Mouse (Mus musculus) heart, embryonic 12.5 days (tissue): Measurements from ENCODE around the gene Ly86. TPM values are rescaled to one million over a fixed set of nuclear protein-coding genes. Genes with fewer than 3 reads are reported as not detected.

Source experiments
- ATAC-seq: fragments of 200-750 bp; cut with Nextera tagmentation; 2 replicates; pipeline ENCODE4 v1.8.0; 2017; ENCODE audit warnings: moderate TSS enrichment, moderate library complexity; ENCODE audit not compliant: insufficient number of reproducible peaks, low FRiP score
- H3K27ac ChIP-seq: fragments of 300-500 bp; sonication (generic); 2 replicates; pipeline ENCODE4 v1.5.1; 2016; ENCODE audit warnings: mild to moderate bottlenecking, moderate library complexity; ENCODE audit not compliant: poor library complexity, severe bottlenecking
- H3K27me3 ChIP-seq: fragments of 300-500 bp; sonication (generic); replicated peaks from 2 replicates; pipeline ENCODE4 v1.6.1; 2016; ENCODE audit warnings: mild to moderate bottlenecking, moderate library complexity
- H3K36me3 ChIP-seq: fragments of 300-500 bp; sonication (generic); 2 replicates; pipeline ENCODE4 v1.6.1; 2016; ENCODE audit warnings: mild to moderate bottlenecking, moderate library complexity
- H3K4me1 ChIP-seq: fragments of 300-500 bp; sonication (generic); replicated peaks from 2 replicates; pipeline ENCODE4 v1.6.1; 2016; ENCODE audit warnings: mild to moderate bottlenecking
- H3K4me2 ChIP-seq: fragments of 300-500 bp; sonication (generic); 2 replicates; pipeline ENCODE4 v1.6.1; 2016; ENCODE audit warnings: mild to moderate bottlenecking, moderate library complexity
- H3K4me3 ChIP-seq: fragments of 300-500 bp; sonication (generic); 2 replicates; pipeline ENCODE4 v1.5.1; 2016; ENCODE audit warnings: mild to moderate bottlenecking
- H3K9ac ChIP-seq: fragments of 300-500 bp; sonication (generic); 2 replicates; pipeline ENCODE4 v1.6.1; 2016; ENCODE audit warnings: mild to moderate bottlenecking, moderate library complexity
- H3K9me3 ChIP-seq: fragments of 300-500 bp; sonication (generic); replicated peaks from 2 replicates; pipeline ENCODE4 v1.6.1; 2016; ENCODE audit warnings: mild to moderate bottlenecking, moderate library complexity
- WGBS: fragments of 180-500 bp; shearing (Covaris S2); methylation state at CpG from one replicate; pipeline ENCODE4 v1.1.7; 2016; 5-methylcytosine and 5-hydroxymethylcytosine counted together
- polyA plus RNA-seq: library from polyadenylated mRNA; unstranded; fragments of >200 nt; fragmentation: Nextera tagmentation; extraction: Ambion mirVana; gene quantifications from 2 replicates; pipeline ENCODE4 v1.2.1, GENCODE M21; 2016

Ly86 gene
- polyA plus RNA-seq, 1 experiment from 2014 or later, result 3.1 TPM

DNA sequence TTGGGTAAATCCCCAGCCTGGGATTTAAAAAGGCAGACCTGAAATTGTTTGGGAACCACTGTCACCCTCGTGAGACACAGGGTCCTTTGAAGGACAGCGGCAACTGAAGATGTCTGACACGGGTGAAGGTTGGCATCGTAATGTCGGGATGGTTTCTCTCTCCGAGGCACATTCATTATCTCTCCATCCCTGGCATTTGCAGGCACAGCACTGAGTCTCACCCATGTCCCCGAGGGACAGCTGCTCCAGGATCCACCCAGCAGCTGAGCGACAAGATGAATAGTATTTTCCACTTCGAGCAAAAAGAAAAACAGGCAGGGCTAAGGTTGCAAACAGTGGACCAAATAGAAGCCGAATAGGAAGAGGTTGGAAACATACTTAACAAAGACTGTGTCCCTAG, 114.0 kb downstream of the Ly86 start:
- peaks cover 60% of the 10 kb centered on the region for H3K4me1 ChIP-seq
- H3K27me3 ChIP-seq, result no peaks in the 10 kb centered on the region
- H3K4me3 ChIP-seq, result no peak overlapping the region
- ATAC-seq, result no peak
- H3K27ac ChIP-seq, result no peak overlapping the region
- 68% methylated on average over 10 of the region's 10 CpGs for WGBS
- H3K36me3 ChIP-seq, result no peaks in the 10 kb centered on the region
- H3K9me3 ChIP-seq, result no peaks in the 10 kb centered on the region
- H3K4me2 ChIP-seq, result no peak overlapping the region
- no peak overlapping the region for H3K9ac ChIP-seq

- Histone ChIP-seq H3K4me3 (no peak overlapping the region), H3K36me3 (no peaks in the 10 kb centered on the region), H3K4me1 (peaks cover 48% of the 10 kb centered on the region), H3K9ac (no peak overlapping the region), H3K27ac (peak overlapping the region; percentile 44; the same call in 1 of the 2 replicates), H3K9me3 (no peaks in the 10 kb centered on the region), H3K27me3 (no peaks in the 10 kb centered on the region), H3K4me2 (no peak overlapping the region)
- no peak for ATAC-seq
- WGBS, result 66% methylated on average over 28 of the region's 28 CpGs
These were observed 115.2 kb downstream of the Ly86 start for GRCm38 (mm10) chr13:37459957-37460930.

GRCm38 (mm10) chr13:37462049-37462702, 117.2 kb downstream of the Ly86 start:
- no peaks in the 10 kb centered on the region for H3K27me3 ChIP-seq
- no peak for ATAC-seq
- H3K9me3 ChIP-seq, result no peaks in the 10 kb centered on the region
- H3K4me3 ChIP-seq, result no peak overlapping the region
- WGBS, result 88% methylated on average over 12 of the region's 12 CpGs
- H3K4me1 ChIP-seq, result peaks cover 29% of the 10 kb centered on the region
- H3K4me2 ChIP-seq, result no peak overlapping the region
- no peak overlapping the region for H3K9ac ChIP-seq
- H3K27ac ChIP-seq, result no peak overlapping the region
- no peaks in the 10 kb centered on the region for H3K36me3 ChIP-seq

GRCm38 (mm10) chr13:37465710-37466109, 120.7 kb downstream of the Ly86 start:
- WGBS, result 76% methylated on average over 6 of the region's 6 CpGs
- no peak overlapping the region for H3K4me3 ChIP-seq
- no peak overlapping the region for H3K4me2 ChIP-seq
- no peaks in the 10 kb centered on the region for H3K27me3 ChIP-seq
- no peak for ATAC-seq
- H3K9me3 ChIP-seq, result no peaks in the 10 kb centered on the region
- peaks cover 30% of the 10 kb centered on the region for H3K4me1 ChIP-seq
- H3K27ac ChIP-seq, result no peak overlapping the region
- no peaks in the 10 kb centered on the region for H3K36me3 ChIP-seq
- H3K9ac ChIP-seq, result no peak overlapping the region

DNA sequence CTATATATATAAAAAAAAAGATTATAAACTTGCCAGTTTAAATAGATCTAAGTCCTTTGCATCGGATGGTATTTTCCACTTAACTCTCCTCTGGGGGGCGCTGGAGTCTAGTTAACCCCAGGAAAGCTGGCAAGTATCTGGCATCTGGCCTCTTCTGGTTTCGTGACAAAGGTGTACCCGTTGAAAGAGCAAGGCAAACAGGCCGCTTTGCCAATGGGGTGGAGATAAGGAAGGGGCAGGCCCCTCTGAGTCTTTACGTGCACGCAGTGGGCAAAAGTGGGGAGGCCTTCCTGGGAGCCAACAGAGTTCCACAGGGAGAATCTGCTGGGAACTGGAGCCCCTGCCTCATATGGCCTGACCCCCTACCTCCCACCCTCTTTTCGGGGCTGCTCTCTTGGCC, 122.8 kb downstream of the Ly86 start:
- Histone ChIP-seq H3K9ac (peak overlapping the region; percentile 62), H3K4me2 (peak overlapping the region; percentile 39), H3K4me1 (peaks cover 20% of the 10 kb centered on the region), H3K9me3 (no peaks in the 10 kb centered on the region), H3K27ac (no peak overlapping the region; the same call in 1 of the 2 replicates), H3K36me3 (no peaks in the 10 kb centered on the region), H3K27me3 (no peaks in the 10 kb centered on the region), H3K4me3 (no peak overlapping the region)
- 6% methylated on average over 8 of the region's 8 CpGs for WGBS
- ATAC-seq, result no peak
